Mouse (Mus musculus): ENCODE measurements around the gene 6430531B16Rik. TPM values are rescaled to one million over a fixed set of nuclear protein-coding genes. Genes with fewer than 3 reads are reported as not detected.

Gene 6430531B16Rik
- not detected in 2 replicates for polyA plus RNA-seq (2016; fragmentation: Nextera tagmentation; extraction: Ambion mirVana)

DNA sequence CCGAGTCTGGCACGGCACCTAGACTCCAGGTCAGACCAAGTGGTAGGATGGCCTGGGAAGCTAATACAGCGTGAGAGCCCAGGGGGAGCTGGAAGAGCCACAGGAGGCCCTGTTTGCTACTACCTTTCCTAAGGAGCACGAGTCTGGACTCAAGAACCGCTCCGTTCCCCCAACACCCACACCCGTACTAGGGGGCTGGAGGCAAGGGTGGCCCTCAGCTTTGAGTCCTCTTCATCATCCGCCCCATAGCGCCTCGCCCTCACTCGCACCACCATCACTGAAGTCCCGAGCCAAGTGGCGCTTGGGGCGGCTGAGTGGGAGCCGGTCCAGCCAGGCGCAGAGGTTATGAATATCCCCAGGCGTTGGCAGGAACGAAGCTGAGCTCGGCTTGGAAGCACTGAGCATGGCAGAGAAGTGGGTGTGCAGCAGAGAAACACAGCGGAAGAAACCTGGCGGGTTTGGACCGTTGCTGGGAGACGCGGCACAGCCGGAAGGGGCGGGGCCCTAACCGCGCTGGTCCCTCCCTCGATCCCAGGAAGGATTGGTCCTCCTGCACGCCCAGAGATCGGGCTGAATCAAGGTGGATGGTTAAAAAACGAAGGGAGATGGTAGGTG is at the start of gene 6430531B16Rik:
TSS of gene 6430531B16Rik (minus strand) at position 478 of the 615 bp plus-strand sequence.
- ATAC-seq: peak; percentile 75
- Histone ChIP-seq H3K27ac (no peak within 1 kb of the TSS), H3K36me3 (no peaks in the 10 kb centered on the region), H3K27me3 (replicated peaks) (peaks cover 19% of the 10 kb centered on the region), H3K4me3 (peak within 1 kb of the TSS; percentile 60), H3K9ac (no peak within 1 kb of the TSS), H3K4me2 (peak within 1 kb of the TSS; percentile 84), H3K9me3 (replicated peaks) (no peaks in the 10 kb centered on the region), H3K4me1 (peaks cover 19% of the 10 kb centered on the region)
- 6% methylated on average over 32 of the region's 32 CpGs for WGBS (ENCODE audit: insufficient replicate concordance)

DNA sequence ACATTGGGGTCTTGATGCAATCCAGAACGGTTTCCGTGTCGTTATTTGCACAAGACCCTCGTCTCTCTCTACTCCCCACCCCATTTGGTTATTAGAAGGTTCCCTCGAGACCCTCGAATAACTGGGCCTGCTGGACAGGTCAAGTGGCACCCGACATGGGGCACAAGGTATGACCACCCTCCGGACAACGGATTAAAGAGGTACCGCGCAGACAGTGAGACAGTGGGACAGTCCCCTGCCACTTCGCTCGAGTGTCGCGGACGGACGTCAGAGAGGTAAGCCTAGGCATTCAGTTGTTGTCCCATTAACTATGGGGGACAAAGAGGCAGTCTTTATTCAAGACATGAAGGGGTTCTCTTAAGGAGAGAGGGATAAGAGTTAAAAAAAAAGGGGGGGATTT is 32.8 kb upstream of the 6430531B16Rik start:
- H3K4me3 ChIP-seq: no peak overlapping the region

DNA sequence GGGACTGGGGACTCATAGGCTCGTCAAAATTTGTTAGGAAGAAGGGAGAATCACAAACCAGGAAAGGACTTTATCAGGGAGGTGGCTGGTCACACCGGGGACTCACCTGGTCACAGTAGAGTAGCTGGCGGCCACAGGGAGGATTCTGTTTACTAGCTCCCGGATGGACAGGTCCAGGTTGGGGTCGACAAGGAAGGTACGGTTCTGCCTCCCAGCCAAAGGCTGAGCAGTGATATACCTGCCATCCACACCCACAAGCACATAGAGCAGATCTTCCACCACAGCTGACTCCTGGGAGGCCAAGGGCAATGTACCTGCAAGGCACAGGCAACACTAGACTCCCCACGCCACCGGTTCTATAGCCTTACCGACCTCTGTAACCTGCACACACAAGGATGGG is 29.2 kb upstream of the 6430531B16Rik start:
- 88% methylated on average over 9 of the region's 9 CpGs for WGBS (ENCODE audit: insufficient replicate concordance)
- no peak overlapping the region for H3K9ac ChIP-seq
- H3K27me3 ChIP-seq (replicated peaks): no peaks in the 10 kb centered on the region
- H3K27ac ChIP-seq: no peak overlapping the region
- no peak overlapping the region for H3K4me2 ChIP-seq
- no peak for ATAC-seq
- H3K4me3 ChIP-seq: no peak overlapping the region
- H3K9me3 ChIP-seq (replicated peaks): peaks cover 6% of the 10 kb centered on the region; the same call in 1 of the 2 replicates
- H3K36me3 ChIP-seq: peaks cover 83% of the 10 kb centered on the region
- H3K4me1 ChIP-seq: no peaks in the 10 kb centered on the region

More for the DNA sequence above, 32.8 kb upstream of the 6430531B16Rik start:
- H3K4me1 ChIP-seq: no peaks in the 10 kb centered on the region
- H3K36me3 ChIP-seq: peaks cover 57% of the 10 kb centered on the region
- no peaks in the 10 kb centered on the region for H3K27me3 ChIP-seq (replicated peaks)
- peaks cover 13% of the 10 kb centered on the region for H3K9me3 ChIP-seq (replicated peaks)
- 89% methylated on average over 17 of the region's 17 CpGs for WGBS (ENCODE audit: insufficient replicate concordance)
- no peak overlapping the region for H3K27ac ChIP-seq
- no peak overlapping the region for H3K9ac ChIP-seq
- no peak overlapping the region for H3K4me2 ChIP-seq
- ATAC-seq: no peak

DNA sequence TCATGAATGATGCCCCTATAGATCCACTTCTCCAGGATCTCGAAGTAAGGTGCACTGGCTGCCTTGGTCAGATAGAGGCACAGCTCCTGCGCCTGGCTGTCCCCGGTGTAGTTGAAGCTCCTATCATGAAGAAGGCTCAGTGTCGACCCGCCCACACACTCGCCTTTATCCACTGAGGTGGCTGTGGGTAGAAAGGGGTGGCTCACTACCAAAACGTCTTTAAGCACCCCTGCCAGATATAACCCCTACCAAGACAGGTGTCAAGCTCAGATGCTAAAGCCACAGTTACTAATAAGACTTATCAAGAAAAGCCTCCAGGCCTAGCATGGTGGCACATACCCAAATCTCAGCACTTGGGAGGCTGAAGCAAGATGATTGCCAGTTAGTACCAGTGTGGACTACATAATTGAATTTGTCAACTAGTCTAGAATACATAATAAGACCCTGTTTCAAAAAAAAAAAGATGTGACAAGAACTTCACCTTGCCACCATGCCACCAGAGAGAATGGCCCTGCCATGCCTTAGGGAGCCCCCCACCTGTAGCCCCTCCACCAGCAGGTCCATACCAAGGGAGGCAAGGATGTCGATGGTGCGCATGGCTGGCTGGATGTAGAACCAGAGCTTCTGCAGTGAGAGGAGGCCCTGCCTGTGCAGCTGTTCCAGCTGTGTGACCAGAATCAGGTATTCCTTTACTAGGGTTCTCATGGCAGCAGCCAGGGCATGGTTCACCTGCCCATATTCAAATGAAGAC is 28.5 kb upstream of the 6430531B16Rik start:
- no peak for ATAC-seq
- no peaks in the 10 kb centered on the region for H3K27me3 ChIP-seq (replicated peaks)
- 78% methylated on average over 9 of the region's 9 CpGs for WGBS (ENCODE audit: insufficient replicate concordance)

DNA sequence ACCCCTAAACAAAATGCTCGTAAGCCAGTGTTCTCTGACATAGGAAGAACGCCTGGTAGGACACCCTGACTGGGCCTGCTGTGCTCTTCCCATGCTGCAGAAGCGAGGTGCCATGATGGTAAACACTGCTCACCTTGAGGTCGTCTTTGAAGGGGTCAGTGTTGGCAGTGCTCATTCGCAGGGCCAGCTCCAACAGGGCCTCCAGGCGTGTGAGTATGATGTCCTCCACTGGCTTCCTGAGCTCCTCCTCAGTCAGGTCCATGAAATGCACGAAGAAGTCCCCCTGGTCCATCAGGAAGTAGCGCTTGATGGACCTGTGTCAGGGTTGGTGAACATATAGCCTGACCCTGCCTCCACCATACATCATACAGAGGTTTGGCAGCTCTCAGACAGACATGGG is 26.1 kb upstream of the 6430531B16Rik start:
- Histone ChIP-seq H3K9ac (no peak overlapping the region), H3K4me3 (no peak overlapping the region), H3K4me2 (no peak overlapping the region), H3K27ac (no peak overlapping the region), H3K4me1 (no peaks in the 10 kb centered on the region), H3K36me3 (peaks cover 91% of the 10 kb centered on the region), H3K9me3 (replicated peaks) (no peaks in the 10 kb centered on the region), H3K27me3 (replicated peaks) (no peaks in the 10 kb centered on the region)
- ATAC-seq: no peak
- WGBS (ENCODE audit: insufficient replicate concordance): 80% methylated on average over 8 of the region's 8 CpGs

More for the DNA sequence above, 28.5 kb upstream of the 6430531B16Rik start:
- H3K4me2 ChIP-seq: no peak overlapping the region
- H3K4me3 ChIP-seq: no peak overlapping the region
- H3K4me1 ChIP-seq: no peaks in the 10 kb centered on the region
- no peak overlapping the region for H3K27ac ChIP-seq
- peaks cover 86% of the 10 kb centered on the region for H3K36me3 ChIP-seq
- H3K9ac ChIP-seq: no peak overlapping the region
- peaks cover 6% of the 10 kb centered on the region; the same call in 1 of the 2 replicates for H3K9me3 ChIP-seq (replicated peaks)

DNA sequence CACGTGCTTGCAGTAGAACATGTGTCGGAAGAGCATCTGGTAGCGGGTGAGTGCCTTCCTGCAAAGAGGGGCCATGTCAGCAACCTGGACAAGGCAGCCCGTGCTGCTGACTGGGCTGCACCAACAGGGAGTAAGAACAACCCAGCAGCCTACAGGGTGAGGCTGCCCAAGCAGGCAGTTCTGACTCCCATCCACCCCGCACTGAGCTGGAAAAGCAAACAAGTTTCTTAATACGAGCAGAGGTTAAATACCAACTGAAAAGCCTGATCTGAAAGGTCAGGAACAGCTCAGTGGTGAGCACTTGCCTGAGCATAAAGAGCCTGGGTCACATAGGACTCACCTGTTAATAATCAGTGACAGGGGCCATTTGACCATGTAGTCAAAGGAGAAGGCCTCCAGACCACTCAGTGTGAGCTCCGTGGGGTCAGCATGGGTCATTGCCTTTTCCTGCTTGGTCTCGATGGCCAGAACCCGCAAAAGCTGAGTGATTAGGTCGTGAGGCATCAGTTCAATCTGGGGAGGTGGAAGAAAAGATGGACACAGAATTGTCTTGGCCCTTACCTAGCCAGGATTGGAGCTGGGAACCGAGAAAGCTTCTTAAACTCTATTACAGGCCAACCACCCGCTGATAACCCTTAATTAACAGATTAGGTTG is 22.7 kb upstream of the 6430531B16Rik start:
- no peak overlapping the region for H3K27ac ChIP-seq
- no peak overlapping the region for H3K4me2 ChIP-seq
- H3K27me3 ChIP-seq (replicated peaks): no peaks in the 10 kb centered on the region
- 78% methylated on average over 12 of the region's 12 CpGs for WGBS (ENCODE audit: insufficient replicate concordance)
- H3K4me3 ChIP-seq: no peak overlapping the region
- no peaks in the 10 kb centered on the region for H3K9me3 ChIP-seq (replicated peaks)
- H3K9ac ChIP-seq: no peak overlapping the region
- peak; percentile 40; the same call in 1 of the 2 replicates for ATAC-seq
- peaks cover 96% of the 10 kb centered on the region for H3K36me3 ChIP-seq
- H3K4me1 ChIP-seq: no peaks in the 10 kb centered on the region

DNA sequence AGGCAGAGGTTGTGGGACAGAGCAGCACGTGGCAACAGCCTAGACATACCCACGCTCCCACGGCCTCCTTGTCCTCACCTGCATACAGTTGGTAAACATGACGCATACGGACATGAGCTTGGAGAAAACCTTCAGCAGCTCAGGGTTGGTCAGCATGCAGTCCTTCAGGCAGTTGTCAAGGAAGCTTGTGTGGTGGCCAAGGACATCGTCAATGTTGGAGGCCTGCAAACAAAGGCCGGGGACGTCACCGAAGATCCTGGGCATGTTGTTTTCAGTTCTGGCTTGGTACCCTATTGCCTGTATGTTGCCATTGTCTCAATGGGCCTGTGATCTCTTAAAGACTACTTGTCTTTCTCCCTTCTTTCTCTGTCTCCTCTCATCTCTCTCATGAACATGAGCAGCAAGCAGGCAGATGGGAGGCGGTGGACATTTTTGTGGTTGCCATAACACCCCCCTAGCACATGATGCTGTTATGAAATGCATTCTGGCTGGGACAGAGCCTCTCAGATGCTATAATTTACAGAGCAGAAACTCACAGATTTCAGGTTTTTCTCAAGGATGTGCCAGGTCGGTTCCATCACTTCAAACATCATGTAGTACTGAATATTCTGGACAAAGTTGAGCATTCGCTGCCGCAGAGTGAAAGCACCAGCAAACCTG is 20.3 kb upstream of the 6430531B16Rik start:
- no peak overlapping the region for H3K4me3 ChIP-seq
- H3K9ac ChIP-seq: no peak overlapping the region
- 91% methylated on average over 13 of the region's 13 CpGs for WGBS (ENCODE audit: insufficient replicate concordance)
- H3K4me1 ChIP-seq: no peaks in the 10 kb centered on the region
- ATAC-seq: no peak
- H3K27ac ChIP-seq: no peak overlapping the region
- no peak overlapping the region for H3K4me2 ChIP-seq
- H3K36me3 ChIP-seq: peaks cover 88% of the 10 kb centered on the region
- no peaks in the 10 kb centered on the region for H3K27me3 ChIP-seq (replicated peaks)
- no peaks in the 10 kb centered on the region for H3K9me3 ChIP-seq (replicated peaks)

DNA sequence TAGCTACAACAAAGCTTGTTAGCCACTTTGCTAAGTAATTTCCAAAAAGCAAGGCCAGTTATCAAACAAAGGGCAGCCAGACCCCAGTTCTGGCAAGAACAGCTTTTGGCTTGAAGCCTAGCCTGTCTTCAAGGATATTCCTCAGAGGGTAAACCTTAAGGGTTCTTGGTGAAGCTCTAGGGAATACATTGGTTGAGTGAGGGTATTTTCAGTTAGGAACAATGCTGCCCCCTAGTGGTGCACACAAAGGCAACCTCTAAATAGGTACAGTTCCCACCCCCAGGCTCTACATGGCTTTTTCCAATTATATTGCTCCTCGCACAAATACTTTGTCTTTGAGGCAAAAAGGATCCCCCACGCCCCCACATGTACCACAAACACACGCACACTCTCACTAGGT is 16.1 kb upstream of the 6430531B16Rik start:
- H3K9ac ChIP-seq: no peak overlapping the region
- peaks cover 49% of the 10 kb centered on the region for H3K36me3 ChIP-seq
- 0 out of 2 replicates have a peak, but pooled peaks have one; percentile 33 for ATAC-seq
- no peaks in the 10 kb centered on the region for H3K27me3 ChIP-seq (replicated peaks)
- no peak overlapping the region for H3K4me3 ChIP-seq
- H3K27ac ChIP-seq: no peak overlapping the region
- no peak overlapping the region for H3K4me2 ChIP-seq
- no peaks in the 10 kb centered on the region for H3K9me3 ChIP-seq (replicated peaks)
- WGBS (ENCODE audit: insufficient replicate concordance): 29% methylated on average over 3 of the region's 3 CpGs
- H3K4me1 ChIP-seq: no peaks in the 10 kb centered on the region

DNA sequence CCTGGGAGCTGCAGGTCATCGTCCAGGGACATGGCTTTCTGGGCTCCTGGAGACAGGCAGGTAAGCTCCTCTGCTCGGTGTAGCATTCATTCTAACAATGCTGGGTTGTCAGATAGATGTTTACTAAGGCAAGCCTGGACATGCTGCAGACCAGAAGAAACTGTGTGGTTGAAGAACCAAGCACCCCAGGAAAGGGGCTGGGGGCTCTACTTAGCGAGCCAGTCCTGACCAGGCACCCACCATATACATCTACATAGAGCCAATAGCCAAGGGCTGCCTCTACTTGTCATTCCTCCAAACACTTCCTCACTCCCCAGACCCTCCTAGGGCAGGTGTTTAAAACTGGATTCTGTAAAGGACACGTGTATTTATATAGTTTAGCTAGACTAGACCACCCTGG is 15.6 kb upstream of the 6430531B16Rik start:
- H3K9me3 ChIP-seq (replicated peaks): no peaks in the 10 kb centered on the region
- no peak for ATAC-seq
- H3K36me3 ChIP-seq: peaks cover 44% of the 10 kb centered on the region
- no peak overlapping the region for H3K4me2 ChIP-seq
- no peak overlapping the region for H3K9ac ChIP-seq
- no peak overlapping the region for H3K4me3 ChIP-seq
- H3K4me1 ChIP-seq: no peaks in the 10 kb centered on the region
- H3K27ac ChIP-seq: no peak overlapping the region
- WGBS (ENCODE audit: insufficient replicate concordance): 63% methylated on average over 4 of the region's 4 CpGs
- no peaks in the 10 kb centered on the region for H3K27me3 ChIP-seq (replicated peaks)

DNA sequence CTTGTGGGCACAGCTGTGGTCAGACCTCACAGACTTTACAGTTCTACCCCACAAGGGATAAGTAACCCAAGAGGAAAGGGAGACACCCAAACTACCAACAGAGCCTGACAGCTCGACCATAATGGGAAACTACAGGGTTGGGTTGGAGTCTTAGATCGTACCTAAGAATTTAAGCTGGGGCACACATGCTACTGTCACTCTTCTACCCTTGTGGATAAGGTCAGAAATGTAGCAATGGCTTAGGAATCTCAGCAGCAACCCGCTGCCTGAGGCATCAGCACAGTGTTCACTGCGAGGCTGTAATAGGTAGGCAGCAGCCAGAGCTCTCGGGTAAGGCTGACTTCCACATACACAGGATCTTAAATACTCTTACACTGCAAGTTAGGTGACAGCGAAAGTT is 15.0 kb upstream of the 6430531B16Rik start:
- 79% methylated on average over 6 of the region's 6 CpGs for WGBS (ENCODE audit: insufficient replicate concordance)
- ATAC-seq: no peak
- Histone ChIP-seq H3K36me3 (peaks cover 38% of the 10 kb centered on the region), H3K9ac (no peak overlapping the region), H3K27me3 (replicated peaks) (no peaks in the 10 kb centered on the region), H3K27ac (no peak overlapping the region), H3K9me3 (replicated peaks) (no peaks in the 10 kb centered on the region), H3K4me1 (no peaks in the 10 kb centered on the region), H3K4me2 (no peak overlapping the region), H3K4me3 (no peak overlapping the region)

DNA sequence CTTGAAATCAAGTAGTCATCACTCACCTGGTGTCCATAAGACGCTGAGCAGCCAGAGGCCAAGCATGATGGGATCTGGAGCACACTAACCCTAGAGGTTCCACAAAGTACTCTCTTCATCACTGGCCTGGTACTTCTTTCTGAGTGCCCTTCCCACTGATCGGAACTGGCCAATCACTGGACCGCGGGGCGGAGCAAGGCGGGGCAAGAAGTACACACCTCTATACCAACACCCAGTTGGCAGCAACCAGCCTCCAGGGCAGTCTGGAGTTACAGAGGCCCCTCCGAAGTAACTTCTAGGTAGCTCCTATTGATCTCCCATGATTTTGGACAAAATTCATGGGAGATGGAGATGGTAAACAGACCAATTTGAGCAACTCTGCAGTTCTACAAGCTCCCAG is 13.9 kb upstream of the 6430531B16Rik start, which contains the start of gene Adam8:
TSS of gene Adam8 (minus strand) at position 157 of the 400 bp plus-strand sequence.
- H3K9me3 ChIP-seq (replicated peaks): no peaks in the 10 kb centered on the region
- no peaks in the 10 kb centered on the region for H3K4me1 ChIP-seq
- H3K27ac ChIP-seq: no peak within 1 kb of the TSS
- H3K9ac ChIP-seq: no peak within 1 kb of the TSS
- no peak within 1 kb of the TSS for H3K4me3 ChIP-seq
- WGBS (ENCODE audit: insufficient replicate concordance): 23% methylated on average over 7 of the region's 7 CpGs
- H3K4me2 ChIP-seq: no peak within 1 kb of the TSS
- H3K36me3 ChIP-seq: peaks cover 26% of the 10 kb centered on the region
- ATAC-seq: peak; percentile 70
- H3K27me3 ChIP-seq (replicated peaks): no peaks in the 10 kb centered on the region
